Mouse (Mus musculus): ENCODE results near the gene Gm28044. TPM values are rescaled to one million over a fixed set of nuclear protein-coding genes. Genes with fewer than 3 reads are reported as not detected.
"Not testable (repeated sequence)": the region's sequence is repeated elsewhere in the genome, so short reads cannot be mapped to it uniquely, and the experiment has no call there.

The Gm28044 gene
- polyA plus RNA-seq (2017; shearing (Covaris generic)): not detected

DNA sequence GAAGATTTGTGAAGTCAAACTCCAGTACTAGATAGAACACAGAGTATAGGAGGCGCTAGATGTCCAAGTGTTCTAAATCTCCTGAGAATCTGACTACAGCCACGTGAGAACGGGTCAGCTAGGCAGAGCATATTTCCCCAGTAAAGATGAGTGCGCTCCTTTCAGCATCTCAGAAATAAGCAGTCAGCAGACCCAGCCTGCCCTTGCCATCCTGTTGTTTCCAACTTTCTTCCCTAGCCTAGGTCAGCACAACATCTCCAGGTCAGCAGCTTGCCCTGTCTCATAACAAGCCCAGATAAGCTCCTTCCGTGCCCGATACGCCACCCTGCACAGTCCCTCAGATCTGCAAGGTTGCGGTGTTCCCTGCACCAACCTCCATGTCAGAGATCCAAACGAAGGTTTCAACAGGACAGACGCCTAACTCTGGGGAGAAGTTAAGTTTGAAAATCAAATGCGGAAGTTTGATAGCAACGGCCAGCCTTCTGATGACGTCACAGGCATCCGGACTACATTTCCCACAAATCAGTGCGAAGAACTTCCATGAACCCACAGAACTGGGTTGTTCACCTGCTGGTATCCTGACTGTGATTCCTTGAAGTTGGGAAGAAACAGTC is at the start of gene Gm28044, which contains the start of gene Zfp953:
Gene Gm28044 (minus strand): TSS at position 406 of the 614 bp plus-strand sequence.
Gene Zfp953 (minus strand): TSS at position 475 of the 614 bp plus-strand sequence.
- peak; percentile 95 for ATAC-seq

DNA sequence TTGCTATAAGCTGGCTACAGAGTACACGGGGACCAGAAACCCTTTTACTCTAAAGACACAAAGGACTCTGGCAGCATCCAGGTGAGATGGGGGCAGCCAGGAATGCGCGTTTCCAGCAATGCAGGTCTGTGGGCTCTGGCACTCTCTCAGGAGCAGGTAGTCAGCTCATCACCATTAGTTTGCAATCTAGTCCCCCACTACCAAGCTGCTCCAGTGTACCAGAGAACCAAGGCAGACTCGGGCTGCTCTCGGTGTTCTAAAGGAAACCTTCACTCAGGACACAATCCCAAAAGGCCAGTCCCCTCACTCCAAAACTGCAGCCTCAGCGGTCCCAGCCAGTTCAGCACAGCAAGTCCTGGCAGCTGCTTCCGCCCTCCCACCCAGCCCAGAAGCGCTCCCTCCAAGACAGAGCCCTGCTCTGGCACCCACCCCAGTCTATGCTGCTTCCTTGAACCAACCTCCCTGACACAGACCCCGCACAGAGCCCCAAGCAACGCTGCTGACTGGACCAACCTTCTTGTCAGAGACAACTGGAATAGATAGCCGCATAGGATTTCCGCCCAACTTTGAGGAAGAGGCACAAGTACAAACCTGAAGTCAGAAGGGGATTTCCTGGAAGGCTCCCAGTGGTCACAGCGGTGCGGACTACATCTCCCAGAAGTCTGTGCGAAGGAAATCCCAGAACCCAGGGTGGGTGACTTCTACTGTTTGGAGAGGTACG is 39.0 kb upstream of the Gm28044 start, which contains the start of gene Zfp429:
Gene Zfp429 (minus strand): TSS at position 637 of the 721 bp plus-strand sequence.
- peak; percentile 100 for ATAC-seq

DNA sequence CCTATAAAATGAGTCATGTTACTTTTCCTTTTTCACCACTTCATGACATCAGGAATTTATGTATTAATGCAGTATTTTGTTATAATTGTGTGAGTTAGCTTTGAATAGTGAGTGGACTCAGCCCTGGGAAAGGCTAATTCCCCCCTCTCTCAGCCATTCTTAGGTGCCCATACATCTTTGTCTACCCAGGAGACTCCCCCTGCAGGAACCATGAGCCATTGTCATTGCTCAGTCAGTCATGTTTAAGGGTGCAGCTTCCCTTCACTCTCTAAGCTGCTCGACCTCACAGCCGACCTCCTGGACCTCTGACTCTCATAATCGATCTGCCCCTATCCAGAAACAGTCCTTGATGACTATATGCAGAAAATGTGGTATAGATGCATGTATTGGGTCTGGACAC is 15.9 kb upstream of the Gm28044 start:
- not testable (repeated sequence) for ATAC-seq

DNA sequence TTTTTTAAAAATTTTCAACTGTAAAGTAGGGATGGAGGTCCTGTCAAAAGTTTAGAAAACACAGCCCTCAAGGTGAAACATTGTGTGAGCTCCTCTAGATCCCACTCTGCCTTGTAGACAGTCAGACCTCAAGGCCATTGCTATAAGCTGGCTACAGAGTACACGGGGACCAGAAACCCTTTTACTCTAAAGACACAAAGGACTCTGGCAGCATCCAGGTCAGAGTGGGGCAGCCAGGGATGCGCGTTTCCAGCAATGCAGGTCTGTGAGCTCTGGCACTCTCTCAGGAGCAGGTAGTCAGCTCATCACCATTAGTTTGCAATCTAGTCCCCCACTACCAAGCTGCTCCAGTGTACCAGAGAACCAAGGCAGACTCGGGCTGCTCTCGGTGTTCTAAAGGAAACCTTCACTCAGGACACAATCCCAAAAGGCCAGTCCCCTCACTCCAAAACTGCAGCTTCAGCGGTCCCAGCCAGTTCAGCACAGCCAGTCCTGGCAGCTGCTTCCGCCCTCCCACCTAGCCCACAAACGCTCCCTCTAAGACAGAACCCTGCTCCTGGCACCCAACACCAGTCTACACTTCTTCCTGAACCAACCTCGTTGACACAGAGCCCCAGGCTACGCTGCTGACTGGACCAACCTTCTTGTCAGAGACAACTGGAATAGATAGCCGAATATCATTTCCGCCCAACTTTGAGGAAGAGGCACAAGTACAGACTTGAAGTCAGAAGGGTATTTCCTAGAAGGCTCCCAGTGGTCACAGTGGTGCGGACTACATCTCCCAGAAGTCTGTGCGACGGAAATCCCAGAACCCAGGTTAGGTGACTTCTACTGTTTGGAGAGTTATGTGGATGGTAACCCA is 14.9 kb upstream of the Gm28044 start, which contains the start of the genes Gm28041 and Zfp456:
Gene Gm28041 (minus strand): TSS at position 684 of the 862 bp plus-strand sequence.
Gene Zfp456 (minus strand): TSS at position 761 of the 862 bp plus-strand sequence.
- peak; percentile 99 for ATAC-seq

DNA sequence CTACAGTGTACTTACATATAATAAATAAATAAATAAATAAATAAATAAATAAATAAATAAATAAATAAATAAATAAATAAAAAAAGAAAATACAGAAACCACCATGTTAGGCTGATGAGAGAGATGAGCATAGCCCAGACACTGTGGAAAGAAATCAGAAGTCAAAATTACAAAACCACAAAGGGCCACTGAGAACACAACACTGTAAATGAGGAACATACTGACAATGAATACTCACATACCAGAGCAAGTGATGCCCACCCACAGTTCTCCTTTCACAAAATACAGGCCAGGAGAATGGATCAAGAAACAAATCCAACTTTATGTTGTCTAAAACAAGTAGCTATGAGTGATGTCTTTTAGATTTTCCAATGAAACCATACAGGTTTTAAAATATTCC is 8.5 kb downstream of the Gm28044 start:
- no peak for ATAC-seq

DNA sequence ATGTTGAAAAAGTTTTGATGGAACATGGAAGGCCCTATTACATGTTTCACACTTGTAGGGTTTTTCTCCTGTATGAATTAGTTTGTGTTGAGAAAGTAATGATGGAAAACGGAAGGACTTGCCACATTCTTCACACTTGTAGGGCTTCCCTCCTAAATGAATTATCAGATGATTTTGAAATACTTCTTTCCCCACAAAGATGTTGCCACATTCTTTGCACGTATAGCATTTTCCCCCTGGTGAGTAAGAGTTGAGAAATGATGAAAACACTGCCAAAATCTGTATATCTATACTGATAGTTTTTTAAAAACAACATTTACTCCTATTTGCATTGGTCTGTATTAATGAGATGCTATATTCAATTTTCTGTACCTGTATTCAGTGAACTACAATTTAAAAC is 16.9 kb downstream of the Gm28044 start:
- no peak for ATAC-seq

DNA sequence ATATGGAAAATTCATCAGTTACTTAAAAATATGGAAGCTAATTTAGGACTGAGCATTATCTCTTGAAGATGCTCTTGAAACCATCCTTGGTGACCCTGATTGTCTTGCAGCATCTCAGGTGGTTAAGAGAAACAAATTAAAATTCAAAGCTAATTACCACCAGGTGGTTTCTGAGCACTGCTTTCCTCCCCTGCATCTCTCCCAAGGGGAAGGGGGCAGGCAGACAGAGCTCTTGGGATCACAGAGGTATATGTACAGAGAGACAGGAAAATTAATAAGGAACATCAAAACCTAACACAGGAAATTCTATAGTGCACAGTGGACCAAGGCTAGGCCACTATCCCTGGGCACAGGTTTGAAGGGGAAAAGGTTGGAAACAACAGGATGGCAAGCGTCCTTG is 27.5 kb downstream of the Gm28044 start:
- peak; percentile 15 for ATAC-seq

DNA sequence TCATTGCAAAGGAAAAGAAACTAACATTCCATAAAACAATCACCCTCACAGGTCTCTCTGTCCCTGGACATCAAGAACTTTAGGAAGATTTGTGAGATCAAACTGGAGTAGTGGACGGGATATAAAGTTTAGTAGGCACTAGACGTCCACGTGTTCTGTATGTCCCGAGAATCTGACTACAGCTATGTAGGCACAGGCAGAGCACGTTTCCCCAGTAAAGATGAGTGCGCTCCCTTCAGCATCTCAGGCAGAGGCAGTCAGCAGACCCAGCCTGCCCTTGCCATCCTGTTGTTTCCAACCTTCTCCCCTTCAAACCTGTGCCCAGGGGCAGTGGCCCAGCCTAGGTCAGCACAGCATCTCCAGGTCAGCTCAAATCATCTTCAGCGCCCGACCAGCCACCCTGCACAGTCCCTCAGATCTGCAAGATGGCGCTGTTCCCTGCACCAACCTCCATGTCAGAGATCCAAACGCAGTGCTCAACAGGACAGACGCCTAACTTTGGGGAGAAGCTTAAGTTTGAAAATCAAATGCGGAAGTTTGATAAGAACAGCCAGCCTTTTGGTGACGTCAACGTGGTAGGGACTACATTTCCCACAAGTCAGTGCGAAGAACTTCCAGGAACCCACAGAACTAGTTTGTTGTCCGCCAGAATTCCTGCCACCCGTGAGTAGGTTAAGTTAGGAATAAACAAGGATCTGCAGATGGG is 28.2 kb downstream of the Gm28044 start, which contains the start of gene Zfp595:
Gene Zfp595 (minus strand): TSS at position 552 of the 706 bp plus-strand sequence.
- ATAC-seq: peak; percentile 99

DNA sequence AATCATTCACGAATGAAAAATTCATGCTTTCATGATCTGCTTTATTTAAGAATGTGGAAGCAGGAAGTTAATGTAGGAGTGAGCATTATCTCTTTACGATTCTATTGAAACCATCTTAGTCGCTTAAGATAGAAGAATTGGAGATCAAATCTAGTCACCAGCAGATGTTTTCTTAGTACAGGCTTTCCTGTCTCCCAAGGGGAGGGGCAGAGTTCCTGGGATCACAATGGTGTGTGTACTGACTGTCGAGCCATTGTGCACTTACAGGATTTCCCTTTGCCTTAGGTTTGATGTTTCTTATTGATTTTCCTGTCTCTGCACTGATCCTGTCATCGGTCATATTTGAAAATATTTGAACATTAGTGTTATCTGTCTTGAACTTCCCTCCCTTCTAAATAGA is 53.6 kb downstream of the Gm28044 start:
- peak; percentile 11 for ATAC-seq

DNA sequence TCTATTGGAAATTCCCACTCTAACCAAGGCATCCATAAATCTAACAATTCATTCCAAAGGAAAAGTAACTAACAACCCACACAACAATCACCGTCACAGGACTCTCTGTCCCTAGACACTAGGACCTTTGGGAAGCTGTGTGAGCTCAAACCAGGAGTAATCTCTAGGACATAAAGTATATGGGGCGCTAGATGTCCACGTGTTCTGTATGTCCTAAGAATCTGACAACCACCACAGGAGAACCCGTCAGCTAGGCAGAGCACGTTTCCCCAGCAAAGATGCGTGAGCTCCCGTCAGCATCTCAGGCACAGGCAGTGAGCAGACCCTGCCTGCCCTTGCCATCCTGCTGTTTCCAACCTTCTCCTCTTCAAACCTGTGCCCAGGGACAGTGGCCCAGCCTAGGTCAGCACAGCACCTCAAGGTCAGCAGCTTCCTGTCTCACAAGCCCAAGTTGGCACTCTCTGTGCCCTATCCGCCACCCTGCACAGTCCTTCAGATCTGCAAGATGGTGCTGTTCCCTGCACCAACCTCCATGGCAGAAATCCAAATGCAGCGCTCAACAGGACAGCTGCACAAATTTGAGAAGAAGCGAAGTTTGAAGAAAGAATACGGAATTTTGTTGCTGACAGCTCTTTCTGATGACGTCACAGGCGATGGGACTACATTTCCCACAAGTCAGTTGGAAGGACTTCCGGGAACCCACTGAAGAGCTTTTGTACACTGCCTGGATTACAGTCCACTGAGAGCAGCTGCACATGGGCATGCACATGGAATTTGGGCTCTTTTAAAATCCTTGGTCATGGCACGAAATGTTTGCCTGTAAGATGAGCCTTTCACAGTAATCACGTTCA is 54.3 kb downstream of the Gm28044 start, which contains the start of gene Zfp457:
Gene Zfp457 (minus strand): TSS at position 664 of the 851 bp plus-strand sequence.
- ATAC-seq: peak; percentile 97

DNA sequence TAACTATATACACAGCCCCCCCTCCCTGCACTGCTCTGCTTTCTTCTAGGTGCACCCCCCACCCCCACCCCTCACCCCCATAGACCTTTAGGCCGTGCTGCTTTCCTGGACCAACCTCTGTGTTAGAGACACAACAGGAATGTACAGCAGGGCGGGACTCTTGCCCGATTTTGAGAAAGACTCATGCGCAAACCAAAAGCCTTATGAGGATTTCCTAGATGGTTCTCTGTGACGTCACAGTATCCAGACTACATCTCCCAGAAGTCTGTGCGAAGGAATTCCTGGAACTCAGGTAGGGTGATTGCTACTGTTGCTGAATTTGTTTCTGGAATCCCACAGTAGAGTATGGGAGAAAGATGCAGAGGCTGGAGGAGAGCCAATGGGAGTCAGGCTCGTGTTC is 82.0 kb downstream of the Gm28044 start, which contains the start of gene Zfp458:
Gene Zfp458 (minus strand): TSS at position 153 of the 400 bp plus-strand sequence.
- ATAC-seq: no peak

DNA sequence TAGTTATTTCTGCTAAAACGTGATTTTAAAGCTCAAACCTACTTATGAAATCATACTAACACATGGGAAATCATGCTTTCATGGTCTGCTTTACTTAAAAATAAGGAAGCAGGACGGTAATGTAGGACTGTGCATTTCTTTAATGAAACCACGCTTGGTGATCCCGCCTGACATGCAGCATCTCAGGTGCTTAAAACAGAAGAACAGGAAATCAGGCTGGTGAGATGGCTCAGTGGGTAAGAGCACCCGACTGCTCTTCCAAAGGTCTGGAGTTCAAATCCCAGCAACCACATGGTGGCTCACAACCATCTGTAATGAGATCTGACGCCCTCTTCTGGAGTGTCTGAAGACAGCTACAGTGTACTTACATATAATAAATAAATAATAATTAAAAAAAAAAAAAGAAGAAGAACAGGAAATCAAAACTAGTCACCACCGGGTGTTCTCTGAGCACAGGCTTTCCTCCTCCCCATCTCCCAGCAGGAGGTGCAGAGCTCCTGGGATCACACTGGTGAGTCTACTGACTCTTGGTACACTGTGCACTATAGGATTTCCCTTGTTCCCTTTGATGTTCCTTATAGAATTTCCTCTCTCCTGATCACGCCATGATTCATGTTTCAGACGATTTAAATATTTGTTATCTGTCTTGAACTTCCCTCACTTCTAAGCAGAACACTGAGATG is 90.8 kb downstream of the Gm28044 start:
- ATAC-seq: peak; percentile 38

DNA sequence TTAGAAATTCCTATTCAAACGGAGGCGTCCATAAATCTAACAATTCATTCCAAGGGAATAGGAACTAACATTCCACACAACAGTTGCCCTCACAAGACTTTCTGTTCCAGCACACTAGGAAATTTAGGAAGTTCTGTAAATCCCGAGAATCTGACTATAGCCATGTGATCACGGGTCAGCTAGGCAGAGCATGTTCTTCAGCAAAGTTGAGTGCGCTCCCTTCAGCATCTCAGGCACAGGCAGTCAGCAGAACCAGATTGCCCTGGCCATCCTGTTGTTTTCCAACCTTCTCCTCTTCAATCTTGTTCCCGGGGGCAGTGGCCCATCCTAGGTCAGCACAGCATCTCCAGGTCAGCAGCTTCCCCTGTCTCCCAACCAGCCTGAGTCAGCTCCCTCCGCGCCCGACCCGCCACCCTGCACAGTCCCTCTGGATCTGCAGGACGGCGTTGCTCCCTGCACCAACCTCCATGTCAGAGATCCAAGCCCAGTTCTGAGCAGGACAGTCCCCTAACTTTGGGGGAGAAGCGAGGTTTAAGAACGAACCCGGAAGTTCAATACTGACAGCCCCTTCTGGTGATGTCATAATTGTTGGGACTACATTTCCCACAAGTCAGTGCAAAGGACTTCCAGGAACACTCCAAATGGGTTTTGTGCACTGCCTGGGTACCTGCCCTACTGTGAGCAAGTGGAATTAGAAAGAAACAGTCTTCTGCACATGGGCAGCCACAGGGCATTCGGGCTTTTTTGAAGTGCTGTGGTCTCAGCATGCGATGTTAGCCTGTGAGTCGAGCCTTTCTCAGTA is 91.6 kb downstream of the Gm28044 start:
- ATAC-seq: peak; percentile 98

Other genes starting within 250 kb of the Gm28044 start
- gene Rslcan18, start 244.3 kb downstream of the Gm28044 start, polyA plus RNA-seq (2017; shearing (Covaris generic)): under 1 TPM; 0.15 to 0.17 TPM
- 1 to 10 TPM; 1.6 to 2.9 TPM for gene Zfp759, start 238.9 kb downstream of the Gm28044 start, polyA plus RNA-seq (2017; shearing (Covaris generic))
- gene Rsl1, start 187.4 kb downstream of the Gm28044 start, polyA plus RNA-seq (2017; shearing (Covaris generic)): 10 to 100 TPM; 18.8 to 21.6 TPM
- 1 to 10 TPM; 5.7 to 6.4 TPM for gene Zfp455, start 166.0 kb downstream of the Gm28044 start, polyA plus RNA-seq (2017; shearing (Covaris generic))
- 1 to 10 TPM; 2.2 to 2.4 TPM for gene Zfp458, start 82.1 kb downstream of the Gm28044 start, polyA plus RNA-seq (2017; shearing (Covaris generic))
- gene Zfp457, start 54.1 kb downstream of the Gm28044 start, polyA plus RNA-seq (2017; shearing (Covaris generic)): 1 to 10 TPM in 1 of 2 experiments, not detected in 1; 1.9 TPM
- 1 to 10 TPM; 5.4 to 5.9 TPM for gene Zfp595, start 28.0 kb downstream of the Gm28044 start, polyA plus RNA-seq (2017; shearing (Covaris generic))
- gene Zfp953, start 69 bp upstream of the Gm28044 start, polyA plus RNA-seq (2017; shearing (Covaris generic)): 1 to 10 TPM; 2.9 to 3.4 TPM
- gene Gm28041, start 15.2 kb upstream of the Gm28044 start, polyA plus RNA-seq (2017; shearing (Covaris generic)): 1 to 10 TPM; 1.3 to 2.3 TPM
- gene Zfp456, start 15.3 kb upstream of the Gm28044 start, polyA plus RNA-seq (2017; shearing (Covaris generic)): 1 to 10 TPM; 6.5 to 8.4 TPM
- gene Zfp429, start 39.3 kb upstream of the Gm28044 start, polyA plus RNA-seq (2017; shearing (Covaris generic)): 10 to 100 TPM; 20.6 to 23.0 TPM
- 1 to 10 TPM; 1.8 to 3.1 TPM for gene Zfp459, start 60.9 kb upstream of the Gm28044 start, polyA plus RNA-seq (2017; shearing (Covaris generic))
- 10 to 100 TPM; 13.5 to 15.2 TPM for gene Zfp874a, start 91.1 kb upstream of the Gm28044 start, polyA plus RNA-seq (2017; shearing (Covaris generic))
- 10 to 100 TPM in 1 of 2 experiments, 1 to 10 TPM in 1; 9.3 to 10.8 TPM for gene Zfp874b, start 123.7 kb upstream of the Gm28044 start, polyA plus RNA-seq (2017; shearing (Covaris generic))
- 10 to 100 TPM; 15.9 to 17.9 TPM for gene Zfp58, start 140.0 kb upstream of the Gm28044 start, polyA plus RNA-seq (2017; shearing (Covaris generic))
- gene Gm26965, start 165.6 kb upstream of the Gm28044 start, polyA plus RNA-seq (2017; shearing (Covaris generic)): 1 to 10 TPM in 1 of 2 experiments, not detected in 1; 4.7 TPM
- 10 to 100 TPM; 52.0 to 61.6 TPM for gene Zfp87, start 165.6 kb upstream of the Gm28044 start, polyA plus RNA-seq (2017; shearing (Covaris generic))
- 10 to 100 TPM; 17.4 to 23.4 TPM for gene Zfp748, start 193.3 kb upstream of the Gm28044 start, polyA plus RNA-seq (2017; shearing (Covaris generic))
- gene Zfp729b, start 249.2 kb upstream of the Gm28044 start, polyA plus RNA-seq (2017; shearing (Covaris generic)): 1 to 10 TPM; 8.8 to 9.2 TPM